Mouse (Mus musculus): ENCODE measurements around the gene Wdr37.

The Wdr37 gene

DNA sequence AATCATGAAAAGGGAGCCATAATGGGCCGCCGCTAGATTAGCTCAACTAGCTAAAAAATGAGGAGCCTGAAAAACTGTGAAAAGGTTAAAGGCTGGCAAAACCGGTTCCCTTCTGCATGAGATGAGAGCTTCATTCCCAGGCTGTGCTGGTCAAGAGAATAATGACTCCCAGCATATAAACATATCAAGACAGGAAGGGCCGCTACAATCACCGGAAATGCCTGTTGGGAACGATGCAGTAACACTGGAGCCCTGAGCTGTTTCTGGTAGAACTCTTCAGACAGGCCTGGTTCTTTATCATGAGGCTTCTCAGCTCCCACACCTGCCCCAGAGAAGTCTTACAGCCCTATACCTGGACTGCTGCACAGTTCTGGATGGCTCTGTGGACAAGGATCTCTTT is 31.8 kb downstream of the Wdr37 start:
- DNase-seq, result no peak

DNA sequence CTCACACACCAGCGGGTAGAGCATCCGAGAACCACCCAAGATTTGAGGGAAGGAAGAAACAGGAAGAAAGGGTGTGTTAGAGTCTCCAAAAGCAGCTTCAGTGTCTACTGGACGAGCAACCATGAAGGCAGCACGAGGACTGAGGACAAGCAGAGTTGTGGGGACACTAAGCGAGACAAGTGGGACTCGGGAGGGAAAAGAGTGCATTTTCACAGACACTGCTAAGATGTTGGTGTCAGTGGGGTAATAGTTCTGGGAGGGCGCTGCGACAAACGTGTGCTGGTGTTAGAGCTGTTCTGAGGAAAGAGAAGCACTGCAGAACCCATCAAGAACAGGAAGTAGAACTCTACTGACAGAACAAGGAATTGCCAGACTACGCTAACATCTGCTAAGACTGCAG is 32.6 kb downstream of the Wdr37 start:
- no peak for DNase-seq

DNA sequence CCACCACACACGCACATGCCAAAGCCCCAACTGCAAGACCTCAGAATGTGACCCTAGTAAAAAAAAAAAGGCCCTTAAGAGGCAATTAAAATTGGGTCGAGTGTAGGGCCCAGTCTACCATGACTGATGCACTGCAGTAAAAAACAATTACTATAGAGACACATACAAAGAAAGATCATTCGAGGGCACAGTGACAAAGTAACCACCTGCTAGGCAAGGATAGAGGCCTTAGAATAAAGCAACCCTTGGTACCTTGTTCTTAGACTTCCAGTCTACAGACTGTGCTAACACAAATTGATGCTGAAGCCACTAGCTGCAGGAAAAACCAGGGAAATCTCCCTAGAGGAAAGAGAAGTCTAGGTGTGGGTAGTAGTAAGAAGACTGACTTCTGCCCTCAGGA is 33.3 kb downstream of the Wdr37 start:
- no peak for DNase-seq

GRCm38 (mm10) chr13:8834573-8834972 is 37.1 kb downstream of the Wdr37 start:
- DNase-seq, result no peak

DNA sequence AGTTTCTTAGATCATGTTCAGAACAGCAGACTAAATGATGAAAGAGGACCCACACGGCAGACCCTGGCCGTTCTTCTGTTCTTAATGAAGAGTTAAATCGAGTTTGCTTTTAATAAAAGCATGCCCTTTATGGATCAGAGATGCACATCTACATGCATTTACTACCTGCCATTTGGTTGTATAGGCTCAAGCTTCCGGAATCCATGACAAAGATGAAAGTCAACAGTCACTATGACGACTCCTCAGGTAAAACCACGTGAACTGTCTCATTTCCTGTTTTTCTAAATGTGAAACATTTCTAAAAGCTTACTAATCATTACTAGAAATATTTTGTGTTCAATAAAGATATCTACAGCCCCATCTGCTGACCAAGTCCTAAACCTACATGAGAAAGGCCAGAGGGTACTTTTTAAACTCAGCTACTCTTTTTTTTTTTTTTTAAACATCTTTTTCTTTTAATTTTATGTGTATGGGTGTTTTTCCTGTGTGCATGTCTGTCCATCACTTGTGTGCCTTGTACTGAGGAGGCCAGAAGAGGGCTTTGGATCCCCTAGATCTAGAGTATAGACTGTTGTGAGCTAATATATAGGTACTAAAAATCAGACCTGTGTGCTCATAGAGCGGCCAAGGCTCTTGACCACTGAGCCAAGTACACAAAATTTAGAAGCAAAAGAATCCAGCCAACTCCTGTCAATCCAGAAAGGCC is 40.0 kb downstream of the Wdr37 start:
- no peak for DNase-seq

DNA sequence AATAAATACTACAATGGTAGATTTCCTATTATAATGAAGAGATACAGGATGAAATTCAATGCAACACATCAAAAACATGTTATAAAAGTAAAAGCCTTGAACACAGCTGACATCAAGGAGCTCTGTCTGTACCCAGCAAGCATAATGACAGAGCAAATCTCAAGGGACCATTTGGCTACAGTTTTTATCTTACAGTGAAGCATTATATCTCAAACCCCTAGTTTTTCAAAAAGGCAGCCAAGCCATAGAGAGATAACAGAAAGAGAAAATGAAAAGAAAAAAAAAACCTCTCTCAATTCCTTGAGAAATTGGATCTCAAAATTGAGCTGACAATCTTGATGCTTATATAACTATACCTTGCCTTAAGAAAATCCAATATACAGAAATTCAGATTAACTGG is 41.0 kb downstream of the Wdr37 start:
- DNase-seq, result no peak

GRCm38 (mm10) chr13:8829784-8830183 is 41.9 kb downstream of the Wdr37 start:
- peak; percentile 33 for DNase-seq

DNA sequence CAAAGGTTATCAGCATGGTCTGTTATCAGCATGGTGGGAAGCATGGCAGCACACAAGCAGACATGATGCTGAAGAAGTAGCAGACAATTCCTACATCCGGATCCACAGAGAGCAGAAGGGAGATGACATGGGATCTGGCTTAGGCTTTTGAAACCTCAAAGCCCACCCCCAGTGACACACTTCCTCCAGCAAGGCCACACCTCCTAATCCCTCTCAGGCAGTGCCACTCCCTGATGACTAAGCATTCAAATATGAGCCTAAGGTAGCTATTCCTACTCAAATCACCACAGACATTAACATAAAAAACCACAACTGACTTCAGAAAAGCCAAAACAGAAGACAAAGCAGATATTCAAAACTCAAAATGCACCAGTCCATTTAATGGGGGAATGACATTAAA is 42.8 kb downstream of the Wdr37 start:
- DNase-seq, result no peak

DNA sequence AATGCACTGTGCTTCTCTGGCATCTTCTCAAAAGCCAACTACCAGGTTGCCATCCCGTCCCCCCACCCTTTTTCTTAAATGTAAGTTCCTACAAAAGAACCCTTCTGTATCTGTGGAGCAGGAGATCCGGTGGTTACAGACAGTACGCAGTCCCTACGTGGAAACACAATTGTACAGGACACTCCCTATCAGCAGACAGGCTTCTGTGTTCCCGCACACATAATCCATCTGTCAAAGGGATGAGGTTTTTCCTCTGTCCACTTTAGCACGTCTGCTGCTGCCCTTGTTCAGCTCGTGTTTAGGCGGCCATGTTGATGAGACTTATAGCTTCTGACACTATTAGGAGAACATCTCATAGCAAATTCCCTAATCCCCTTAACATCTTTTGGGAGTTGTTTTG is 48.2 kb downstream of the Wdr37 start:
- DNase-seq, result no peak

GRCm38 (mm10) chr13:8823120-8823519 is 48.6 kb downstream of the Wdr37 start:
- DNase-seq, result no peak

DNA sequence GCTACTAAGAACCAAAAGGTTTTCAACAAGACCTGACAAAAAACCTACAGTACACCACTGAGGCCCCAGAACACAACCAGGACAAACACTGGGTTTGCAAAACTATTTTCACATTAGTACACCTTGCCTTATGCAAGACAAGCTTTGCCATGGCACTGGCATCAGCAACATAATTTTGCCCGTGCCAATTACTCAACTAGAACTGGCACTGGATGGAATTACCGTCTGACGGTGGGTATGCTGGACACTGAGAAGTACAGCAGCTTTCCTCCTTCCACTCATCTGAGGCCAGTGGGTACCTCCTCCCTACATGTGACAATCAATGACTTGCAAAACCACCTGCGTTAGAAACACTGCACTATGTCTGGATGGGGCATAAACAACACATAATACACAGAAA is 49.5 kb downstream of the Wdr37 start:
- DNase-seq, result peak; percentile 26

DNA sequence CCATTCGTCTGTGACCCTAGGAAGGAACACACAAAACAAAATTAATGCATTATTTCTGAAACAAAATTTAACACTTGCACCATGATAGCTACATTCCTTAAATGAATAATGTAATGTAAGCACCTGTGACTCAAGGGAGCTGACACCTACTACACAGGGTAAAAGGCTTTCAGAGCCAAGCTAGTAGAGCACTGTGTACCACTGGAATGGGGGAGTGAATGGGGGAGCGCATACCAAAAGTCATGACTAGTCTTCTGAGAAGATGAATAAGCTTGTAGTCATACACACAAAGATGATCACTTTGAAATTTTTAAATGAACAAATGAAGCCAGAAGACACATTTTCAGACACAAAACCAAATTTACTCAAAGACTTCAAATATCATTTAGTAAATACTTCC is 65.8 kb downstream of the Wdr37 start:
- DNase-seq, result no peak

- DNase-seq, result no peak
Observed at GRCm38 (mm10) chr13:8800576-8800975, 71.1 kb downstream of the Wdr37 start.

- no peak for DNase-seq
Observed at GRCm38 (mm10) chr13:8793217-8793616, 78.5 kb downstream of the Wdr37 start.

DNA sequence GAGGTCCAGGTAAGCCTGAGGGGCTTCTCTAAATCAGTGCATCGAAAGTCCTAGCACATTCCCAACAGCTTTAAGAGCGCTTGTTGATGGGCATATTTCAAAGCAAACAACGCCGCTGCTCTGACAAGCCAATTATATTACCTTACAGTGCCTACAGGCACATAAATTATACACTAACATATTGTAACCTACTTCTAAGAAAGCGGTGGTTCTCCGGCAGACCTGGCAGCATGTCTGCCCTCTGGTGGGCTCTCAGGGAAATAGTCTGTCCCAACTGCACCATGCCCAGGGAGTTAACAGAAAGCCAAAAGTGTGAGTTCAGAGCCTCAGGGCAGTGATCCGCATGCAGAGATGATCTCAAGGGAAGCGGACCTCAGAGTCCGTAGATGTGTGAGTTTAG is 86.5 kb downstream of the Wdr37 start:
- peak; percentile 58 for DNase-seq

DNA sequence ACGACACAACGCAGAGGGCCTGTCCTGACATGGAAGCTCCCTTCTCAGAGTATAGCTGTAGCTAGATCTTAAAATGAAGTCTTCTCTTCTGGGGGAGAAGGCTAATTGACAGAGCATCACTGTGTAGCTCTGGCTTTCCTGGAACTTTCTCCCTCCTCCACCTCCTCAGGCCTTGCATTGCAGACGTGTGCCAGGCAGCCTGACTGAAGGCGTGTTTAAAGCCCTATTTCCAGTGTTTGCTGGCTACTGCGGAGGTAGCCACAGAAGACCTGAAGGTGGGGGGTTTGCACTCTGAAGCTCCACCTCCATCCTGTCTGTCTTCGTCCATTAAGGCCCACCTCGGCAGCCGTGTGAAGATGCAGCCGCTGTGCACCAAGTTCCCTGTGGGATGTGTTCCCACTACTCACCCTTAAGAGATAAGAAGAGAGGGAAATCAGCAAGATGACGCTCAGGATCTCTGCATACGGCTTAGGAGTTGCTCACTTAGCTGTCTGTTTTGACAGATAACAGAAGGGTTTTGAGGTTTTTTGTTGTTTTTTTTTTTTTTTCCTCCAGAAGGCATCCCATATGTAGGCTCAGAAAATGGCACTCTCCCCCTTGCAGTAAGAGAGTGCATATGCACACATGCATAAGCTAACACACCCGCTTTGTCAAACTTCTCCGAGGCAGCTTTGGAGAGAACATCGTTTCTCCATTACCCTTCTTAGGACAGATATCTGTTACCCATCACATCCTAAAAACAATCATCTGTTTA is 87.2 kb downstream of the Wdr37 start:
- DNase-seq, result no peak

DNA sequence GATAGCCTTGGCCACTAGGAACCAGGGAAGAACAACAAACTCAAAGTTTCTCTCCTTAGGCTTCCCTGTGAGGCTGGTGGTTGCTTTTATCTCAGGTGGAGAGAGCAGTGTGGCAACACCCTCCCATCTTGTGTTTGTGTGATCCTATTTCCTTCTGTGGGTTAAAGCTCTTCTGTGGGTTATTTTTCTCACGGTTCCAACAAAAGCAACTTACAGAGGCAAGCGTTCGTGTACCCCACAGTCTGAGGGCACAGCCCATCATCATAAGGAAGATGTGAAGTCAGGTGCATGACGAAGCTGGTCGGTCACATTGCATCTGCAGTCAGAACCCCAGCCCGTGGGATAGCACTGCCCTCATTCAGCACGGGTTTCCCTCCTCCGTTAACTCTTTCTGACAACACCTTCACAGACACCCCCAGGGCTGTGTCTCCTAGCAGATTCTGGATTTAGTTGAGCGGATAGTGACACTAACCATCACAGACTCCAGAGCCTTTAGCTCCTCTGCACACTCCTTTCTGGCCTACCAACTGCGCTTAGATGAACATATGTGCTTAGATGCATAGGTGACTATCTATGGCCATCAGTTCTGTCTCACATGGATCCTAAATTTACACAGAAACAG is 87.9 kb downstream of the Wdr37 start:
- no peak for DNase-seq

GRCm38 (mm10) chr13:8782636-8783035 is 89.1 kb downstream of the Wdr37 start:
- peak; percentile 74 for DNase-seq

DNA sequence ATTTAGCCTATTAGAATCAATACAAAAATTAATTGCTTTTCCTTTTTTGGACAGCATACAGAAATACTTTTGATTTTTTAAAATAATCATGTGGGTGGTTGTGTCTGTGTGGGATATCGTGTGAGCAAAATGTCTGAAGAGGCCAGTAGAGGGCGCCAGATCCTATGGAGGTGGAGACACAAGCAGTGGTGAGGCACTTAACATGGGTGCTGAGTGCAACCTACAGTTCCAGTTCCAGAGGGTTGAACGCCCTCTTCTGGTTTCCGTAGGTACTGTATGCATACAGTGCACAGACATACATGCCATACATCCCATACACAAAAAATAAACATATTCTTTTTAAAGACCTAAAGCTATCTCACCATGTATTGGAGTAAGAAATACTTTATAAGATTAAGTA is 91.3 kb downstream of the Wdr37 start:
- DNase-seq, result peak; percentile 31

DNA sequence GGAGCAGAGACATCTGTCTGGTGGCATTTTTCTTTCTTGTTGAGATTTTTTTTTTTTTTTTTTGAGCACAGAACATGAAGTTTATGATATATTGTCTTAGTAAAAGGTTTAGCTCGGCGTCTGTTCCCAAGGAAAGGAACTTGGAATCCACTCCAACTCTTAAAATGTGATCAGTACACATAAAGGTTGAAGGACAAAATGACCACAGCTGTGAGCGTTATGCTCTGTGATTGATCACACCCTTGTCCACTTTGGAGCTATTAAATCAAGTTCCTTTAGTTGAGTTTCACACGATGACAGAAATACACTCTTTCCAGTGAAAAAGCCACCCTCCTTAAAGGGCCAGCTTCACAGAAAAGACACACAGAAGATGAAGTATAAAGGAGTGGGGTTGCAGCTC is 101.1 kb downstream of the Wdr37 start:
- DNase-seq, result no peak

- no peak for DNase-seq
Observed at GRCm38 (mm10) chr13:8769654-8770227, 102.0 kb downstream of the Wdr37 start.

DNA sequence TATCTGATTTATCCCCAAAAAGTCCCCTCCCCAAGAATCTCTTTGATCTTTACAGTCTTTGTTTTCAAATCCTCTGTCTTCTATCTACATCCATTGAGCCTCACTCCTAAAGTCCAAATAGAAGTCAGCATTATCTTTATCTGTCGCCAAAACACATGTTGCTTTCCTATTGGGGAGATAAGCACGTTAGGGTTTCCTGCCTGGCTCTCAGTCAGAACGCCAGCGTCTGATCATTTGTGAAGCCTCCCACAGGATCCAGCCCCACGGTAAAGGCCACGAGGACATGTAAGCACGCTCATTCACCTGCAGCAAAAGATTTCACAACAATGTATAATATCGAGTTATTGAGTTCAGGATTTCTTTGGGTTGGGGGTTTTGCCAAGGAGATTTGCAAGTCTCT is 110.8 kb downstream of the Wdr37 start:
- DNase-seq, result no peak

Measured in cerebellum, adult 9-10 months (tissue).